Mouse (Mus musculus): ENCODE measurements around the gene Tnfrsf9. TPM values are rescaled to one million over a fixed set of nuclear protein-coding genes. Genes with fewer than 3 reads are reported as not detected.
A peak's percentile ranks its signal among the peaks of the same experiment; 100 is the strongest.

Tnfrsf9 gene
- polyA plus RNA-seq, 1 experiment from 2014 or later: 0.12 TPM

- ATAC-seq: no peak
- Histone ChIP-seq H3K27me3 (replicated peaks) (no peaks in the 10 kb centered on the region), H3K9ac (no peak overlapping the region), H3K4me1 (peaks cover 24% of the 10 kb centered on the region), H3K4me3 (no peak overlapping the region), H3K27ac (no peak overlapping the region), H3K36me3 (no peaks in the 10 kb centered on the region), H3K9me3 (replicated peaks) (no peaks in the 10 kb centered on the region), H3K4me2 (no peak overlapping the region)
- 61% methylated on average over 8 of the region's 8 CpGs for WGBS (ENCODE audit: insufficient replicate concordance)
Observed at GRCm38 (mm10) chr4:150917336-150918027, 3.1 kb downstream of the Tnfrsf9 start.

- H3K9me3 ChIP-seq (replicated peaks): no peaks in the 10 kb centered on the region
- ATAC-seq: no peak
- H3K9ac ChIP-seq: no peak overlapping the region
- no peak overlapping the region for H3K27ac ChIP-seq
- H3K4me1 ChIP-seq: peaks cover 8% of the 10 kb centered on the region
- H3K4me3 ChIP-seq: no peak overlapping the region
- H3K4me2 ChIP-seq: no peak overlapping the region
- no peaks in the 10 kb centered on the region for H3K27me3 ChIP-seq (replicated peaks)
- no peaks in the 10 kb centered on the region for H3K36me3 ChIP-seq
- 74% methylated on average over 8 of the region's 8 CpGs for WGBS (ENCODE audit: insufficient replicate concordance)
Observed at GRCm38 (mm10) chr4:150921206-150921605, 6.8 kb downstream of the Tnfrsf9 start.

GRCm38 (mm10) chr4:150924308-150924707, 9.9 kb downstream of the Tnfrsf9 start:
- no peak overlapping the region for H3K9ac ChIP-seq
- peak overlapping the region; percentile 29 for H3K4me2 ChIP-seq
- 36% methylated on average over 13 of the region's 13 CpGs for WGBS (ENCODE audit: insufficient replicate concordance)
- H3K4me3 ChIP-seq: no peak overlapping the region
- H3K4me1 ChIP-seq: peaks cover 8% of the 10 kb centered on the region
- H3K27me3 ChIP-seq (replicated peaks): peaks cover 5% of the 10 kb centered on the region; the same call in 1 of the 2 replicates
- no peak overlapping the region for H3K27ac ChIP-seq
- H3K9me3 ChIP-seq (replicated peaks): no peaks in the 10 kb centered on the region
- ATAC-seq: peak; percentile 46; the same call in 1 of the 2 replicates
- no peaks in the 10 kb centered on the region for H3K36me3 ChIP-seq

- Histone ChIP-seq H3K36me3 (no peaks in the 10 kb centered on the region), H3K4me3 (no peak overlapping the region), H3K9ac (no peak overlapping the region), H3K27ac (no peak overlapping the region), H3K4me2 (peak overlapping the region; percentile 29; the same call in 1 of the 2 replicates), H3K9me3 (replicated peaks) (no peaks in the 10 kb centered on the region), H3K27me3 (replicated peaks) (peaks cover 5% of the 10 kb centered on the region; the same call in 1 of the 2 replicates), H3K4me1 (peaks cover 8% of the 10 kb centered on the region)
- WGBS (ENCODE audit: insufficient replicate concordance): 66% methylated on average over 6 of the region's 6 CpGs
- no peak for ATAC-seq
Observed at GRCm38 (mm10) chr4:150924936-150925335, 10.6 kb downstream of the Tnfrsf9 start.

- Histone ChIP-seq H3K9ac (no peak overlapping the region), H3K36me3 (no peaks in the 10 kb centered on the region), H3K27me3 (replicated peaks) (peaks cover 5% of the 10 kb centered on the region; the same call in 1 of the 2 replicates), H3K27ac (no peak overlapping the region), H3K4me1 (peaks cover 8% of the 10 kb centered on the region), H3K4me3 (no peak overlapping the region), H3K4me2 (no peak overlapping the region), H3K9me3 (replicated peaks) (no peaks in the 10 kb centered on the region)
- WGBS (ENCODE audit: insufficient replicate concordance): 42% methylated on average over 5 of the region's 5 CpGs
- ATAC-seq: no peak
Observed at GRCm38 (mm10) chr4:150925923-150926322, 11.6 kb downstream of the Tnfrsf9 start.

GRCm38 (mm10) chr4:150926924-150927705, 12.8 kb downstream of the Tnfrsf9 start:
- Histone ChIP-seq H3K4me1 (peaks cover 8% of the 10 kb centered on the region), H3K36me3 (no peaks in the 10 kb centered on the region), H3K27ac (no peak overlapping the region), H3K27me3 (replicated peaks) (peaks cover 5% of the 10 kb centered on the region; the same call in 1 of the 2 replicates), H3K4me2 (no peak overlapping the region), H3K9me3 (replicated peaks) (no peaks in the 10 kb centered on the region), H3K4me3 (no peak overlapping the region), H3K9ac (no peak overlapping the region)
- 41% methylated on average over 13 of the region's 14 CpGs for WGBS (ENCODE audit: insufficient replicate concordance)
- no peak for ATAC-seq

GRCm38 (mm10) chr4:150927789-150928188, 13.4 kb downstream of the Tnfrsf9 start:
- Histone ChIP-seq H3K9ac (no peak overlapping the region), H3K4me2 (no peak overlapping the region), H3K4me1 (peaks cover 8% of the 10 kb centered on the region), H3K36me3 (no peaks in the 10 kb centered on the region), H3K27me3 (replicated peaks) (peaks cover 5% of the 10 kb centered on the region; the same call in 1 of the 2 replicates), H3K27ac (no peak overlapping the region), H3K9me3 (replicated peaks) (no peaks in the 10 kb centered on the region), H3K4me3 (no peak overlapping the region)
- ATAC-seq: no peak
- WGBS (ENCODE audit: insufficient replicate concordance): 41% methylated on average over 10 of the region's 10 CpGs

- no peaks in the 10 kb centered on the region for H3K36me3 ChIP-seq
- H3K4me2 ChIP-seq: no peak overlapping the region
- no peak overlapping the region for H3K4me3 ChIP-seq
- ATAC-seq: no peak
- H3K4me1 ChIP-seq: no peaks in the 10 kb centered on the region
- WGBS (ENCODE audit: insufficient replicate concordance): 53% methylated on average over 1 of the region's 1 CpGs
- H3K27me3 ChIP-seq (replicated peaks): peaks cover 29% of the 10 kb centered on the region
- no peaks in the 10 kb centered on the region for H3K9me3 ChIP-seq (replicated peaks)
- H3K9ac ChIP-seq: no peak overlapping the region
- H3K27ac ChIP-seq: no peak overlapping the region
Observed at GRCm38 (mm10) chr4:150933503-150933902, 19.1 kb downstream of the Tnfrsf9 start.

GRCm38 (mm10) chr4:150937293-150938062, 23.1 kb downstream of the Tnfrsf9 start:
- H3K4me3 ChIP-seq: no peak overlapping the region; the same call in 1 of the 2 replicates
- H3K4me2 ChIP-seq: peak overlapping the region; percentile 23
- no peaks in the 10 kb centered on the region for H3K36me3 ChIP-seq
- H3K4me1 ChIP-seq: no peaks in the 10 kb centered on the region
- H3K9me3 ChIP-seq (replicated peaks): no peaks in the 10 kb centered on the region
- H3K9ac ChIP-seq: no peak overlapping the region
- ATAC-seq: no peak
- peaks cover 25% of the 10 kb centered on the region for H3K27me3 ChIP-seq (replicated peaks)
- H3K27ac ChIP-seq: no peak overlapping the region
- 66% methylated on average over 16 of the region's 16 CpGs for WGBS (ENCODE audit: insufficient replicate concordance)

- ATAC-seq: no peak
- peaks cover 22% of the 10 kb centered on the region for H3K27me3 ChIP-seq (replicated peaks)
- H3K9me3 ChIP-seq (replicated peaks): no peaks in the 10 kb centered on the region
- no peak overlapping the region for H3K9ac ChIP-seq
- 20% methylated on average over 14 of the region's 14 CpGs for WGBS (ENCODE audit: insufficient replicate concordance)
- H3K27ac ChIP-seq: no peak overlapping the region
- no peak overlapping the region for H3K4me3 ChIP-seq
- H3K36me3 ChIP-seq: no peaks in the 10 kb centered on the region
- H3K4me2 ChIP-seq: peak overlapping the region; percentile 23
- H3K4me1 ChIP-seq: no peaks in the 10 kb centered on the region
Observed at GRCm38 (mm10) chr4:150938063-150938452, 23.7 kb downstream of the Tnfrsf9 start.

GRCm38 (mm10) chr4:150939991-150940651, 25.8 kb downstream of the Tnfrsf9 start:
- 53% methylated on average over 13 of the region's 13 CpGs for WGBS (ENCODE audit: insufficient replicate concordance)
- Histone ChIP-seq H3K9me3 (replicated peaks) (no peaks in the 10 kb centered on the region), H3K27ac (no peak overlapping the region), H3K4me2 (no peak overlapping the region), H3K27me3 (replicated peaks) (peaks cover 6% of the 10 kb centered on the region; the same call in 1 of the 2 replicates), H3K9ac (no peak overlapping the region), H3K36me3 (no peaks in the 10 kb centered on the region), H3K4me1 (no peaks in the 10 kb centered on the region), H3K4me3 (no peak overlapping the region)
- no peak for ATAC-seq

Data from liver, embryonic 12.5 days (tissue).